Mouse (Mus musculus) gastrocnemius, postnatal 36 days (tissue): ENCODE measurements at regions not wholly inside any gene's neighbourhood (a gene's known extent, or its start where the extent isn't known, plus 50 kb on each side); places are given as distances from the start of the nearest gene placed in this dataset.

ENCODE experiments used
- DNase-seq, 2 experiments: peaks; one replicate each; pipeline ENCODE4 v3.0.0; 2022
- intact Hi-C: fragments of 180-260 bp; cut with DNase I; formaldehyde crosslinking; loops from one replicate; pipeline ENCODE4 v1.15.1; 2025

- no peak for DNase-seq
- intact Hi-C loops = no loop called here
Observed at GRCm38 (mm10) chr16:78170627-78171605, 130.4 kb upstream of the Cxadr start.

GRCm38 (mm10) chr16:78156876-78157232 is 144.4 kb upstream of the Cxadr start:
- intact Hi-C loops = loop anchor here (10.0 kb wide), 1 partner anchor 902 kb away; no protein-coding TSS in a partner anchor
- no peak for DNase-seq

- peak in 1 of 2 experiments; percentile 21 for DNase-seq
- intact Hi-C loops = loop anchor here (10.0 kb wide), 1 partner anchor 902 kb away; no protein-coding TSS in a partner anchor
Observed at GRCm38 (mm10) chr16:78156138-78156875, 145.0 kb upstream of the Cxadr start.

- intact Hi-C loops = loop anchor here (10.0 kb wide), 1 partner anchor 899 kb away; no protein-coding TSS in a partner anchor
- no peak for DNase-seq
Observed at GRCm38 (mm10) chr16:78153899-78154605, 147.2 kb upstream of the Cxadr start.

GRCm38 (mm10) chr16:78144146-78144545 is 157.1 kb upstream of the Cxadr start:
- DNase-seq = no peak
- intact Hi-C loops = no loop called here

GRCm38 (mm10) chr16:78135501-78135900 is 165.8 kb upstream of the Cxadr start:
- DNase-seq = no peak
- intact Hi-C loops = no loop called here

GRCm38 (mm10) chr16:78134531-78134930 is 166.8 kb upstream of the Cxadr start:
- intact Hi-C loops = no loop called here
- no peak for DNase-seq

- intact Hi-C loops = no loop called here
- no peak for DNase-seq
Observed at GRCm38 (mm10) chr16:78121668-78122067, 179.6 kb upstream of the Cxadr start.

GRCm38 (mm10) chr16:78120346-78120899 is 180.9 kb upstream of the Cxadr start:
- intact Hi-C loops = no loop called here

GRCm38 (mm10) chr16:78104246-78104645 is 197.0 kb upstream of the Cxadr start:
- DNase-seq = no peak
- intact Hi-C loops = no loop called here

More at GRCm38 (mm10) chr16:78120346-78120899, 180.9 kb upstream of the Cxadr start:
- no peak for DNase-seq

- intact Hi-C loops = no loop called here
- DNase-seq = peak in 1 of 2 experiments; percentile 25
Observed at GRCm38 (mm10) chr16:78101415-78102326, 199.6 kb upstream of the Cxadr start.

- no peak for DNase-seq
- intact Hi-C loops = no loop called here
Observed at GRCm38 (mm10) chr16:78099842-78100241, 201.4 kb upstream of the Cxadr start.

GRCm38 (mm10) chr16:78099114-78099513 is 202.2 kb upstream of the Cxadr start:
- no peak for DNase-seq

GRCm38 (mm10) chr16:78098555-78098954 is 202.7 kb upstream of the Cxadr start:
- no peak for DNase-seq
- intact Hi-C loops = no loop called here

More at GRCm38 (mm10) chr16:78099114-78099513, 202.2 kb upstream of the Cxadr start:
- intact Hi-C loops = no loop called here

GRCm38 (mm10) chr16:78096571-78096970 is 204.7 kb upstream of the Cxadr start:
- intact Hi-C loops = no loop called here
- no peak for DNase-seq

GRCm38 (mm10) chr16:78090155-78090554 is 211.1 kb upstream of the Cxadr start:
- intact Hi-C loops = no loop called here
- no peak for DNase-seq

- intact Hi-C loops = no loop called here
- DNase-seq = no peak
Observed at GRCm38 (mm10) chr16:78067532-78068118, 233.7 kb upstream of the Cxadr start.

- intact Hi-C loops = no loop called here
- no peak for DNase-seq
Observed at GRCm38 (mm10) chr16:78060516-78060915, 240.8 kb upstream of the Cxadr start.

- intact Hi-C loops = no loop called here
- no peak for DNase-seq
Observed at GRCm38 (mm10) chr16:78057549-78057948, 243.7 kb upstream of the Cxadr start.
